Mouse (Mus musculus) forebrain, postnatal 0 days (tissue): ENCODE measurements around the gene Fbxw5. TPM values are rescaled to one million over a fixed set of nuclear protein-coding genes. Genes with fewer than 3 reads are reported as not detected.

Source experiments
- ATAC-seq: fragments of 200-750 bp; cut with Nextera tagmentation; 2 replicates; pipeline ENCODE4 v1.8.0; 2017; ENCODE audit warnings: mild to moderate bottlenecking, moderate library complexity
- DNase-seq: peaks from one replicate; pipeline ENCODE4 v3.0.0-alpha.2; 2015
- H3K27ac ChIP-seq: fragments of 300-500 bp; sonication (generic); 2 replicates; pipeline ENCODE4 v1.5.1; 2014; ENCODE audit warnings: low read depth, mild to moderate bottlenecking, antibody characterized with exemption, low read length, moderate library complexity, mixed read lengths
- H3K27me3 ChIP-seq: fragments of 300-500 bp; sonication (generic); 2 replicates; pipeline ENCODE4 v1.6.1; 2014; ENCODE audit warnings: mild to moderate bottlenecking, low read length, mixed read lengths; ENCODE audit not compliant: insufficient read depth
- H3K36me3 ChIP-seq: fragments of 300-500 bp; sonication (generic); 2 replicates; pipeline ENCODE4 v1.6.1; 2014; ENCODE audit warnings: mild to moderate bottlenecking, moderate library complexity; ENCODE audit not compliant: insufficient read depth
- H3K4me1 ChIP-seq: fragments of 300-500 bp; sonication (generic); 2 replicates; pipeline ENCODE4 v1.6.1; 2014; ENCODE audit warnings: antibody characterized with exemption; ENCODE audit not compliant: insufficient read depth
- H3K4me2 ChIP-seq: fragments of 300-500 bp; sonication (generic); 2 replicates; pipeline ENCODE4 v1.6.1; 2014; ENCODE audit warnings: low read depth, mild to moderate bottlenecking, moderate library complexity
- H3K4me3 ChIP-seq: fragments of 300-500 bp; sonication (generic); 2 replicates; pipeline ENCODE4 v1.5.1; 2014; ENCODE audit warnings: low read depth, low read length, mixed read lengths
- H3K9ac ChIP-seq: fragments of 300-500 bp; sonication (generic); 2 replicates; pipeline ENCODE4 v1.6.1; 2014; ENCODE audit warnings: mild to moderate bottlenecking
- H3K9me3 ChIP-seq: fragments of 300-500 bp; sonication (generic); 2 replicates; pipeline ENCODE4 v1.6.1; 2016; ENCODE audit warnings: low read length
- CTCF ChIP-seq: sonication (generic); IDR thresholded peaks from 2 replicates; pipeline ENCODE4 v1.5.1; 2016; ENCODE audit warnings: antibody characterized with exemption, control low read depth, low read depth
- WGBS: fragments of 180-500 bp; shearing (Covaris S2); extraction: QIAGEN DNeasy Blood & Tissue Kit; methylation state at CpG from one replicate; pipeline ENCODE4 v1.1.7; 2014; 5-methylcytosine and 5-hydroxymethylcytosine counted together
- polyA plus RNA-seq: library from polyadenylated mRNA; unstranded; fragments of >200 nt; fragmentation: Nextera tagmentation; extraction: Ambion mirVana; gene quantifications from 2 replicates; pipeline ENCODE4 v1.2.1, GENCODE M21; 2015
- total RNA-seq: library from RNA; depleted of rRNA; stranded (reverse); fragments of >200 nt; gene quantifications from 2 replicates; pipeline ENCODE4 v1.2.3, GENCODE M21; 2014

Gene Fbxw5
- total and polyA plus RNA-seq, 2 experiments from 2014 or later, result 116 to 140 TPM

DNA sequence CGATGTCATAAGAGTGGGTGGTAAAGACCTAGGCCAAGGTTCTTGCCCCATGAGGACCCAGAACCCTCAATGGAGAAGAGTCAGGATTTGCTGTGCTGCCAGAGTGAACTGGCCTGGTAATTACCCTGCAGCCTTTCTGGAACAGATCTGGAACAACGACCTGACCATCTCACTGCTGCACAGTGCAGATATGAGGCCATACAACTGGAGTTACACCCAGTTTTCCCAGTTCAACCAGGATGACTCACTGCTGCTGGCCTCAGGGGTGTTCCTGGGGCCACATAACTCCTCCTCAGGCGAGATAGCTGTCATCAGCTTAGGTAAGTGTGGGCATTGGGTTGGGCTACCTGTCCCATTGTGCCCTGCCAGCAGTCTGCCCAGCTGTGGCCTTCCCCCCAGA, 2.2 kb downstream of the Fbxw5 start:
- WGBS, result 87% methylated on average over 3 of the region's 3 CpGs
- Histone ChIP-seq H3K36me3 (peaks cover 35% of the 10 kb centered on the region), H3K9me3 (no peaks in the 10 kb centered on the region), H3K4me1 (peaks cover 9% of the 10 kb centered on the region), H3K9ac (no peak overlapping the region), H3K4me3 (no peak overlapping the region), H3K27me3 (no peaks in the 10 kb centered on the region), H3K27ac (no peak overlapping the region), H3K4me2 (no peak overlapping the region)
- ATAC-seq (no peak), DNase-seq (no peak)
- TF ChIP-seq CTCF, result no peak

- no peak for ATAC-seq
Measured at GRCm38 (mm10) chr2:25504538-25504937, 4.0 kb downstream of the Fbxw5 start.

DNA sequence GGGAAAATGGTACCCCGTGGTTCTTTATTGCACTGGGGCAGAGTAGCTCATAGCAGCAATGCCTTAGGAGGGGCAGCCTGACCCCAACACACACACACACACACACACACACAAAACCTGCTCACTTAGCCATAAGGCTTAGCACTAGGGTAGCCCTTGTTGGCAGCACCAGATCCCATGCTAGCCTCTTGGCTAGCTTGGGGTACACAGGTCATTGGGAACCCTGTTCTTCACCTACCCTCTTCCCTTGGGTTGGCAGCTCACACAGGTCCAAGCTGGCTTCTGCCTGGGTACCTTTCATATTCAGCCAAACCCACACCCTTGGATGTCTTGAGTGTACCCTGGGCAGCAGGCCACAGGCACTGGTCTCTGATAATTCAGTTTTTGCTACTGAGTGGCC, 4.5 kb downstream of the Fbxw5 start:
- WGBS, result 95% methylated on average over 1 of the region's 1 CpGs
- Histone ChIP-seq H3K4me1 (peaks cover 9% of the 10 kb centered on the region), H3K9me3 (no peaks in the 10 kb centered on the region), H3K27me3 (no peaks in the 10 kb centered on the region), H3K4me2 (no peak overlapping the region), H3K4me3 (no peak overlapping the region), H3K36me3 (peaks cover 35% of the 10 kb centered on the region), H3K9ac (no peak overlapping the region), H3K27ac (no peak overlapping the region)
- ATAC-seq (no peak), DNase-seq (no peak)
- no peak for TF ChIP-seq CTCF

More at GRCm38 (mm10) chr2:25504538-25504937, 4.0 kb downstream of the Fbxw5 start:
- Histone ChIP-seq H3K4me3 (no peak overlapping the region), H3K9me3 (no peaks in the 10 kb centered on the region), H3K27me3 (no peaks in the 10 kb centered on the region), H3K4me1 (peaks cover 9% of the 10 kb centered on the region), H3K4me2 (no peak overlapping the region), H3K36me3 (peaks cover 35% of the 10 kb centered on the region), H3K27ac (no peak overlapping the region), H3K9ac (no peak overlapping the region)
- TF ChIP-seq CTCF, result no peak
- DNase-seq, result no peak
- 97% methylated on average over 19 of the region's 19 CpGs for WGBS

GRCm38 (mm10) chr2:25505860-25506259, 5.3 kb downstream of the Fbxw5 start:
- Histone ChIP-seq H3K4me1 (peaks cover 9% of the 10 kb centered on the region), H3K27ac (no peak overlapping the region), H3K9me3 (no peaks in the 10 kb centered on the region), H3K4me3 (no peak overlapping the region), H3K27me3 (no peaks in the 10 kb centered on the region), H3K4me2 (no peak overlapping the region), H3K9ac (no peak overlapping the region), H3K36me3 (peaks cover 35% of the 10 kb centered on the region)
- DNase-seq (no peak), ATAC-seq (no peak)
- 93% methylated on average over 4 of the region's 4 CpGs for WGBS
- no peak for TF ChIP-seq CTCF

- H3K9ac ChIP-seq, result no peak overlapping the region
- peaks cover 1% of the 10 kb centered on the region; the same call in 1 of the 2 replicates for H3K4me1 ChIP-seq
- no peak for DNase-seq
- no peaks in the 10 kb centered on the region for H3K27me3 ChIP-seq
- no peak overlapping the region for H3K4me3 ChIP-seq
- TF ChIP-seq CTCF, result peak; percentile 52
- H3K4me2 ChIP-seq, result no peak overlapping the region
- no peak overlapping the region for H3K27ac ChIP-seq
- H3K36me3 ChIP-seq, result peaks cover 35% of the 10 kb centered on the region
- H3K9me3 ChIP-seq, result no peaks in the 10 kb centered on the region
- ATAC-seq, result no peak
- 35% methylated on average over 5 of the region's 5 CpGs for WGBS
Measured at GRCm38 (mm10) chr2:25506964-25507363, 6.4 kb downstream of the Fbxw5 start.

DNA sequence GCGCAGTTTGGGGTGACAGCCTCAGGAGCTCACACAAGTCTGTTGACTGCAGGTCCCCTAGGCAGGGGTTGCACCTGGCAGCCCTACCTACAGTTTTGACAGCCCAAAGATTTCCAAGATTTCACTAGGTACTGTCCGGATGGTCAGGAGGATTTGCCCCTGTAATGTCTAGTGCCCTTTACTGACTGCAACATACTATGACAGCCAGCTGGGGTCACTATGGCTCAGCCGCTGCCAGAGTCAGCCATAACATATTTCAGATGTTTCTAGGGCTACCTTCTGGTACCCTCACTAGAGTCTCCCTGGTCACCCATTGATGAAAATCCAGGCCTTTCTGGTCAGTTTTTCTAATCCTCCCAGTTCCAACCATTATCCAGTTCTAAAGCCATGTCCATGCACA, 9.4 kb downstream of the Fbxw5 start:
- no peaks in the 10 kb centered on the region for H3K9me3 ChIP-seq
- no peak overlapping the region for H3K4me3 ChIP-seq
- no peak for TF ChIP-seq CTCF
- no peak overlapping the region for H3K4me2 ChIP-seq
- no peaks in the 10 kb centered on the region for H3K4me1 ChIP-seq
- H3K36me3 ChIP-seq, result peaks cover 8% of the 10 kb centered on the region; the same call in 1 of the 2 replicates
- H3K27ac ChIP-seq, result no peak overlapping the region
- no peak for DNase-seq
- H3K27me3 ChIP-seq, result no peaks in the 10 kb centered on the region
- no peak for ATAC-seq
- H3K9ac ChIP-seq, result no peak overlapping the region
- 76% methylated on average over 3 of the region's 3 CpGs for WGBS

GRCm38 (mm10) chr2:25526510-25527302, 26.2 kb downstream of the Fbxw5 start:
- TF ChIP-seq CTCF, result no peak
- no peak overlapping the region for H3K9ac ChIP-seq
- H3K4me2 ChIP-seq, result no peak overlapping the region
- DNase-seq (no peak), ATAC-seq (no peak)
- no peaks in the 10 kb centered on the region for H3K4me1 ChIP-seq
- H3K36me3 ChIP-seq, result peaks cover 64% of the 10 kb centered on the region
- 93% methylated on average over 9 of the region's 9 CpGs for WGBS
- no peaks in the 10 kb centered on the region for H3K27me3 ChIP-seq
- no peak overlapping the region for H3K4me3 ChIP-seq
- H3K27ac ChIP-seq, result no peak overlapping the region
- H3K9me3 ChIP-seq, result no peaks in the 10 kb centered on the region
